Mouse (Mus musculus) bone marrow macrophage, adult 2 months (primary cell): ENCODE results near the gene B3galt4.

ENCODE experiments used
- CTCF ChIP-seq: IDR thresholded peaks from 2 replicates; pipeline ENCODE4 v1.5.1; 2012; ENCODE audit warnings: low read depth, mild to moderate bottlenecking, low read length, moderate library complexity
- POLR2A ChIP-seq: IDR thresholded peaks from 2 replicates; pipeline ENCODE4 v1.6.1; 2012; ENCODE audit warnings: mild to moderate bottlenecking, low read depth, low read length, borderline replicate concordance

GRCm38 (mm10) chr17:33921361-33921760 is 29.9 kb downstream of the B3galt4 start:
- TF ChIP-seq CTCF (no peak), POLR2A (no peak)
